Mouse (Mus musculus) liver, postnatal 0 days (tissue): ENCODE measurements around the gene Set. TPM values are rescaled to one million over a fixed set of nuclear protein-coding genes. Genes with fewer than 3 reads are reported as not detected.
A peak's percentile ranks its signal among the peaks of the same experiment; 100 is the strongest.

Source experiments
- ATAC-seq: fragments of 200-750 bp; cut with Nextera tagmentation; 2 replicates; pipeline ENCODE4 v1.8.0; 2017; ENCODE audit warnings: mild to moderate bottlenecking, moderate library complexity
- DNase-seq: peaks from one replicate; pipeline ENCODE4 v3.0.0-alpha.2; 2016
- H3K27ac ChIP-seq: fragments of 300-500 bp; sonication (generic); 2 replicates; pipeline ENCODE4 v1.5.1; 2014; ENCODE audit warnings: antibody characterized with exemption, moderate library complexity, mild to moderate bottlenecking, low read depth
- H3K27me3 ChIP-seq: fragments of 300-500 bp; sonication (generic); 2 replicates; pipeline ENCODE4 v1.6.1; 2014; ENCODE audit warnings: low read length, control low read depth, mixed read lengths; ENCODE audit not compliant: insufficient read depth
- H3K36me3 ChIP-seq: fragments of 300-500 bp; sonication (generic); replicated peaks from 2 replicates; pipeline ENCODE4 v1.6.1; 2014; ENCODE audit warnings: mild to moderate bottlenecking, control low read depth, low read length, moderate library complexity, mixed read lengths; ENCODE audit not compliant: insufficient read depth
- H3K4me1 ChIP-seq: fragments of 300-500 bp; sonication (generic); 2 replicates; pipeline ENCODE4 v1.6.1; 2014; ENCODE audit warnings: antibody characterized with exemption, mild to moderate bottlenecking, control low read depth; ENCODE audit not compliant: insufficient read depth
- H3K4me2 ChIP-seq: fragments of 300-500 bp; sonication (generic); 2 replicates; pipeline ENCODE4 v1.6.1; 2014; ENCODE audit warnings: low read depth, mild to moderate bottlenecking, low read length, moderate library complexity, mixed read lengths
- H3K4me3 ChIP-seq: fragments of 300-500 bp; sonication (generic); 2 replicates; pipeline ENCODE4 v1.5.1; 2014; ENCODE audit warnings: low read depth, low read length
- H3K9ac ChIP-seq: fragments of 300-500 bp; sonication (generic); replicated peaks from 2 replicates; pipeline ENCODE4 v1.6.1; 2014; ENCODE audit warnings: mild to moderate bottlenecking, moderate library complexity
- H3K9me3 ChIP-seq: fragments of 300-500 bp; sonication (generic); 2 replicates; pipeline ENCODE4 v1.6.1; 2016; ENCODE audit warnings: mild to moderate bottlenecking, control low read depth, low read length, mixed read lengths
- CTCF ChIP-seq: sonication (generic); IDR thresholded peaks from 2 replicates; pipeline ENCODE4 v1.5.1; 2016; ENCODE audit warnings: antibody characterized with exemption, low read depth
- EP300 ChIP-seq: IDR thresholded peaks from 2 replicates; pipeline ENCODE4 v1.6.1; 2016; ENCODE audit warnings: antibody characterized with exemption, low read depth, mild to moderate bottlenecking
- WGBS: fragments of 180-500 bp; shearing (Covaris S2); extraction: QIAGEN DNeasy Blood & Tissue Kit; methylation state at CpG from one replicate; pipeline ENCODE4 v1.1.7; 2014; ENCODE audit not compliant: insufficient replicate concordance; 5-methylcytosine and 5-hydroxymethylcytosine counted together
- polyA plus RNA-seq: library from polyadenylated mRNA; unstranded; fragments of >200 nt; fragmentation: Nextera tagmentation; extraction: Ambion mirVana; gene quantifications from 2 replicates; pipeline ENCODE4 v1.2.1, GENCODE M21; 2015

The Set gene
- polyA plus RNA-seq, 1 experiment from 2014 or later: 115 TPM

DNA sequence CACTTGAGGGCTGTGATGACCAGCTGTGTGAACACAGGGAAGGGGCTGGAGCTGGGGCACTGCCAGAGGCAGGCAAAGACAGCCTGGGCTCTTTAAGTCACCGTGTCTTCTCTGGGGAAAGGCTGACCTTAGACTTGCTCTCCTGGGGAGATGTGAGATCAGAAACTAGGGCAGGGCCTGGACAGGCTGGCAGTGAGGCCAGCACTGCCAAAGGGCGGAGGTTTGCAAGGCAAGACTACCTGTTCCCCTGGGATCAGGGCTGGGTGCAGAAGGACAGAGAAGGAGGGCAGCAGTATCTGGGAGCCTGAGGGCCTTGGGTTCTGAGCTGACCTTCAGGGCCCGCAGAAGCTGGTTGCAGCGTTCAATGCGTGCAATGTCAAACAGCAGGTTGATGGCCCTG is 50.5 kb downstream of the Set start:
- Histone ChIP-seq H3K9me3 (no peaks in the 10 kb centered on the region), H3K4me2 (no peak overlapping the region), H3K36me3 (peaks cover 37% of the 10 kb centered on the region), H3K9ac (no peak overlapping the region), H3K4me1 (no peaks in the 10 kb centered on the region), H3K4me3 (no peak overlapping the region), H3K27me3 (no peaks in the 10 kb centered on the region), H3K27ac (no peak overlapping the region)
- ATAC-seq (no peak), DNase-seq (no peak)
- 83% methylated on average over 5 of the region's 5 CpGs for WGBS
- TF ChIP-seq CTCF (no peak), EP300 (no peak)

DNA sequence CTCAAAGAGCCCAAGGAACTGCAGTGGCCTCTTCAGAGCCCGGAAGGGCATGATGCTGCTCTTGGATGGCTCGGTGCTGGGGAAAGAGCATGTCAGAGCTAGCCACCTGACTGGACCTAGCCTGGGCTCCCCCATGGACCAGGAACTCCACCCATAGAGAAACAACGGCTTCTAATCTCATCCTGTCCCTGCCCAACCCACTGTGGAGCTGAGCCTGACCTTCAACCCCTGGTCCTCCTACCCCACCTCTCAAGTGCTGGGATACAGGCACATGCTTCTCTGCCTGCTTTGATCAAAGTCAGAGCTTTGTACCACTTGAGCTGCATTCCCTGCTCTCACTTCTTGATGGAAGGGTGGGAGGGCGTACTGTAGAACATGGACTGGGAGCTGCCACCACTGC is 51.1 kb downstream of the Set start:
- no peak for TF ChIP-seq CTCF
- TF ChIP-seq EP300: no peak
- no peaks in the 10 kb centered on the region for H3K27me3 ChIP-seq

DNA sequence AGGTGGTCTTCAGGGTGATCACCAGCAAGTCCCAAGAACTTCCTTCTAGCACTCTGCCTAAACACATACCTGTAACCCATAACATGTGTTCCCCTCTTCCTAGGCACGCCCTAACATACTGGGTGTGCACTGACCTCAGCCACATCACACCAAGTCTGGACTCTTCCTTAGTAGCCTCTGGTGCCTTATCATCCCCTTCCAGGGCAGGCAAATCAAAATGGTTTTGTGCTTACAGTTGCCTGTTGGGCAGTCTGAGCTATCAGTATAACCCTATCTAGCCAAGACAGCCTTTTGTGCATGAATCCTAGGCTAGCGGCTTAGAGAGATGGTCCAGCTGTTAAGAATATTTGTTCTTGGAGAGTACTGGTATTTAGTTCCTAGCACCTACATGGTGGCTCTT is 54.3 kb downstream of the Set start:
- no peak overlapping the region for H3K27ac ChIP-seq
- H3K36me3 ChIP-seq: peaks cover 35% of the 10 kb centered on the region
- no peak overlapping the region for H3K4me2 ChIP-seq
- TF ChIP-seq EP300 (peak; percentile 89), CTCF (no peak)
- DNase-seq (no peak), ATAC-seq (peak; percentile 69)
- no peaks in the 10 kb centered on the region for H3K27me3 ChIP-seq
- 56% methylated on average over 2 of the region's 2 CpGs for WGBS
- no peak overlapping the region for H3K9ac ChIP-seq
- no peak overlapping the region for H3K4me3 ChIP-seq
- no peaks in the 10 kb centered on the region for H3K9me3 ChIP-seq
- peaks cover 3% of the 10 kb centered on the region; the same call in 1 of the 2 replicates for H3K4me1 ChIP-seq

More for the DNA sequence above, 51.1 kb downstream of the Set start:
- DNase-seq (no peak), ATAC-seq (no peak)
- H3K9me3 ChIP-seq: no peaks in the 10 kb centered on the region
- H3K9ac ChIP-seq: no peak overlapping the region
- WGBS: 78% methylated on average over 4 of the region's 4 CpGs
- H3K4me3 ChIP-seq: no peak overlapping the region
- H3K36me3 ChIP-seq: peaks cover 37% of the 10 kb centered on the region
- peaks cover 3% of the 10 kb centered on the region; the same call in 1 of the 2 replicates for H3K4me1 ChIP-seq
- no peak overlapping the region for H3K27ac ChIP-seq
- H3K4me2 ChIP-seq: no peak overlapping the region

DNA sequence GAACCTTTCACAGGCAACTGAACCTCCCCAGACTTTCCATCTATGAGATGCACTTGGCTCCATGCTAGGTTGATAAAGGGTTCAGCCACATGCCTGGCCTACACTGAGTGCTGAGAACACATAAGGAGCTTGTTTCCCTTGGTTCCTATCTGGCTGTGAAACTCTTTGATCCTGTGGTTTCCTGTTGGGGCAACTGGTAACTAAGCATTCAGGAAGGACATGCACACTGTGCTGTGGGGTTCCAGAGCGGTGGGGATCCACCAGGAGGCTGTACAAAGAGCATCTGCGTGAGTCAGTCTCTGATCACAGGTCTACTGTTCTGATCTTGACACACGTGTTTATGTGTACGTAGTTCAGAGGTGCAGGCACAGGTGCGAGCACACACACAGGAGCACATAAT is 55.4 kb downstream of the Set start:
- Histone ChIP-seq H3K9me3 (no peaks in the 10 kb centered on the region), H3K27ac (no peak overlapping the region), H3K4me3 (no peak overlapping the region), H3K4me1 (peaks cover 3% of the 10 kb centered on the region; the same call in 1 of the 2 replicates), H3K9ac (no peak overlapping the region), H3K4me2 (no peak overlapping the region), H3K27me3 (no peaks in the 10 kb centered on the region), H3K36me3 (peaks cover 28% of the 10 kb centered on the region)
- ATAC-seq (peak; percentile 23; the same call in 1 of the 2 replicates), DNase-seq (no peak)
- no peak for TF ChIP-seq EP300
- no peak for TF ChIP-seq CTCF
- 30% methylated on average over 5 of the region's 5 CpGs for WGBS

DNA sequence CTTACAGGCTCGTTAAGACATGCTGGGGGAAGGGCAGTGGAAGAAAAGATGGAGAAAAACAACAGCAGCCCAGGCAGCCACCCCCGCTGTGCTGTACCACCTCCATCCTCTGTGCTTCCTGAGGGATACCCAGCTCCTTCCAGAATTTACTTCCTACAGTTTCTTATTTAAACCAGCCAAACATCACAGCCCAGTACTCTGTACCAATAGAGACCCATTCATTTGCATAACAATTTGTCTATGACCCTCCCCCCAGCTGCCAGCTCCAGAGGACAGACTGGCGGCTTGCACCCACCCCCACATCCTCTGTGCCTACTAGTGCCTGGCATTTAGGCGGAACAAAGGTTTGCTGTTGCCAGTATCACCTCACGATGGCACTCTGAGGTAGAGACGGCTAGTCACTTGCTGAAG is 62.5 kb downstream of the Set start:
- Histone ChIP-seq H3K4me2 (no peak overlapping the region), H3K36me3 (0 out of 2 replicates have a peak, but pooled peaks cover 3% of the 10 kb centered on the region), H3K4me3 (no peak overlapping the region), H3K27me3 (no peaks in the 10 kb centered on the region), H3K4me1 (peaks cover 11% of the 10 kb centered on the region), H3K9me3 (no peaks in the 10 kb centered on the region), H3K27ac (no peak overlapping the region), H3K9ac (no peak overlapping the region)
- WGBS: 71% methylated on average over 6 of the region's 6 CpGs
- no peak for TF ChIP-seq EP300
- TF ChIP-seq CTCF: no peak
- DNase-seq (no peak), ATAC-seq (no peak)

DNA sequence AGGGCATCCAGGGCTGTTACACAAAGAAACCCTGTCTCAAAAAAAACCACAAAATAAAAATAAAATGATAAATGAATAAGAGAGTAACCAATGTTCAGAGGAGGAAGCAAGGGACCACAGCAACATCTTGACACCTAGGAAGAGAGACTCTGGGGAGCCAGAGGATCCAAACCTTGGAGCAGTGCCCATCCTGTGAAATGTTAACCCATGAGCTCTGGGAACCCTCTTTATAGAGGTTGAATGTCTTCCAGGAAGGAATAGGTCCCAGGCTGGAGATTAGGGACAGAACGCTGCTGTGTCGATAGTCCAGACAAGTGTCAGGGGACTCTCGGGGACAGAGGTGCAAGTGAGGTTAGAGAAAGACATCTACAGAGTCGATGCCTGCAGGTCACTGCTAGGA is 63.1 kb downstream of the Set start:
- Histone ChIP-seq H3K27me3 (no peaks in the 10 kb centered on the region), H3K4me3 (no peak overlapping the region), H3K36me3 (0 out of 2 replicates have a peak, but pooled peaks cover 3% of the 10 kb centered on the region), H3K9ac (no peak overlapping the region), H3K9me3 (no peaks in the 10 kb centered on the region), H3K4me2 (no peak overlapping the region), H3K27ac (no peak overlapping the region), H3K4me1 (peaks cover 17% of the 10 kb centered on the region)
- ATAC-seq: no peak
- TF ChIP-seq EP300 (no peak), CTCF (no peak)
- 77% methylated on average over 4 of the region's 4 CpGs for WGBS
- no peak for DNase-seq

Other genes with a start within 250 kb of the Set start
- gene Urm1, start 237.3 kb upstream of the Set start, polyA plus RNA-seq: 6.6 and 8.7 TPM in 2 replicates
- 9.0 and 10.0 TPM in 2 replicates for gene Cercam, start 188.2 kb upstream of the Set start, polyA plus RNA-seq
- gene Odf2, start 168.2 kb upstream of the Set start, polyA plus RNA-seq: 19.0 and 22.1 TPM in 2 replicates
- gene Gle1, start 122.0 kb upstream of the Set start, polyA plus RNA-seq: 13.4 and 14.7 TPM in 2 replicates
- 14.9 and 17.2 TPM in 2 replicates for gene Sptan1, start 91.8 kb upstream of the Set start, polyA plus RNA-seq
- 5.8 and 6.6 TPM in 2 replicates for gene Wdr34, start 8.5 kb upstream of the Set start, polyA plus RNA-seq
- 0.75 and 1.0 TPM in 2 replicates for gene Pkn3, start 20.3 kb downstream of the Set start, polyA plus RNA-seq
- 25.1 and 27.0 TPM in 2 replicates for gene Zdhhc12, start 36.3 kb downstream of the Set start, polyA plus RNA-seq
- gene Zer1, start 67.2 kb downstream of the Set start, polyA plus RNA-seq: 1.6 and 1.8 TPM in 2 replicates
- gene Tbc1d13, start 76.4 kb downstream of the Set start, polyA plus RNA-seq: 1.8 and 2.0 TPM in 2 replicates
- gene Endog, start 114.1 kb downstream of the Set start, polyA plus RNA-seq: 51.2 and 56.3 TPM in 2 replicates
- 12.8 and 13.7 TPM in 2 replicates for gene Spout1, start 121.1 kb downstream of the Set start, polyA plus RNA-seq
- gene Kyat1, start 148.5 kb downstream of the Set start, polyA plus RNA-seq: 32.2 and 32.3 TPM in 2 replicates
- 18.6 and 20.3 TPM in 2 replicates for gene Lrrc8a, start 180.3 kb downstream of the Set start, polyA plus RNA-seq
- 0.14 and 0.18 TPM in 2 replicates for gene Gm28035, start 183.2 kb downstream of the Set start, polyA plus RNA-seq
- 19.3 and 23.2 TPM in 2 replicates for gene Phyhd1, start 208.8 kb downstream of the Set start, polyA plus RNA-seq
- not detected in 2 replicates for gene Gm28038, start 223.7 kb downstream of the Set start, polyA plus RNA-seq
- 14.0 and 14.1 TPM in 2 replicates for gene Dolk, start 229.0 kb downstream of the Set start, polyA plus RNA-seq
- 6.2 and 7.5 TPM in 2 replicates for gene Nup188, start 229.0 kb downstream of the Set start, polyA plus RNA-seq